Comparison of ENCODE assay signal across 22 mouse cellular contexts in genomic region chr10:44354393-44354792, GRCm38 (mm10).
DNase-seq lines count a peak whose midpoint lies in the region; ATAC-seq and TF ChIP-seq lines count a peak whose summit lies in the region.
"Had no signal": no experiment of that assay in that cellular context is flagged by ENCODE, and none has a peak within 500 bp of the region (broad histone marks: within the 10 kb centered on the region; RNA-seq: fewer than 3 reads in every experiment).

No protein-coding gene starts in this region.

- H3K27me3 ChIP-seq in lung, embryonic 14.5 days (ENCODE audit: insufficient read depth, low read length), result no peaks in the 10 kb centered on the region
- H3K27me3 ChIP-seq in G1E (ENCODE audit: insufficient read depth, low read length), result no peaks in the 10 kb centered on the region
- no peaks in the 10 kb centered on the region for H3K27me3 ChIP-seq in liver, embryonic 12.5 days (replicated peaks)
- no peaks in the 10 kb centered on the region for H3K27me3 ChIP-seq in liver, embryonic 16.5 days (ENCODE audit: control insufficient read depth, insufficient read depth, low read depth, low read length)
- H3K27me3 ChIP-seq in hindbrain, embryonic 16.5 days (replicated peaks; ENCODE audit: control insufficient read depth, insufficient read depth, low read length), result no peaks in the 10 kb centered on the region
- H3K27me3 ChIP-seq: embryonic facial prominence, embryonic 12.5 days; forebrain, embryonic 12.5 days; heart, embryonic 15.5 days; hindbrain, embryonic 13.5 days had no signal

- no peak overlapping the region for H3K4me2 ChIP-seq in lung, embryonic 14.5 days
- H3K4me2 ChIP-seq in liver, embryonic 12.5 days, result peak overlapping the region; percentile 45
- H3K4me2 ChIP-seq in liver, embryonic 16.5 days (ENCODE audit: low read depth, low read length), result peak overlapping the region; percentile 0; the same call in 1 of the 2 replicates
- no peak overlapping the region for H3K4me2 ChIP-seq in hindbrain, embryonic 16.5 days (ENCODE audit: low read length)
- H3K4me2 ChIP-seq: embryonic facial prominence, embryonic 12.5 days; forebrain, embryonic 12.5 days; heart, embryonic 11.5 days; heart, embryonic 15.5 days; hindbrain, embryonic 13.5 days had no signal

- no peak for TF ChIP-seq CTCF in lung, embryonic 14.5 days (IDR thresholded peaks at IDR 0.05; ENCODE audit: low read depth)
- TF ChIP-seq CTCF in G1E (IDR thresholded peaks at IDR 0.05; ENCODE audit: low read depth, low read length), result no peak

- no peaks in the 10 kb centered on the region for H3K4me1 ChIP-seq in lung, embryonic 14.5 days (ENCODE audit: insufficient read depth)
- H3K4me1 ChIP-seq in G1E (ENCODE audit: insufficient read depth, low read depth, low read length), result peaks cover 20% of the 10 kb centered on the region
- peaks cover 32% of the 10 kb centered on the region for H3K4me1 ChIP-seq in liver, embryonic 12.5 days
- H3K4me1 ChIP-seq in liver, embryonic 16.5 days (ENCODE audit: control insufficient read depth, low read depth, low read length), result peaks cover 5% of the 10 kb centered on the region
- H3K4me1 ChIP-seq in hindbrain, embryonic 16.5 days (ENCODE audit: control insufficient read depth, insufficient read depth, low read depth, low read length), result no peaks in the 10 kb centered on the region; the same call in 1 of the 2 replicates

- no peak overlapping the region for H3K27ac ChIP-seq in lung, embryonic 14.5 days (ENCODE audit: low read depth)
- peak overlapping the region; percentile 13; the same call in 1 of the 2 replicates for H3K27ac ChIP-seq in liver, embryonic 12.5 days
- no peak overlapping the region; the same call in 1 of the 2 replicates for H3K27ac ChIP-seq in liver, embryonic 16.5 days (ENCODE audit: low read length)
- H3K27ac ChIP-seq in hindbrain, embryonic 16.5 days (ENCODE audit: low read depth, low read length), result no peak overlapping the region
- H3K27ac ChIP-seq: embryonic facial prominence, embryonic 12.5 days; forebrain, embryonic 12.5 days; gastrocnemius, adult 2 months; heart, embryonic 15.5 days; hindbrain, embryonic 13.5 days had no signal

- H3K36me3 ChIP-seq in lung, embryonic 14.5 days (ENCODE audit: insufficient read depth), result no peaks in the 10 kb centered on the region
- H3K36me3 ChIP-seq in G1E (replicated peaks), result peaks cover 21% of the 10 kb centered on the region
- H3K36me3 ChIP-seq in liver, embryonic 12.5 days, result no peaks in the 10 kb centered on the region
- H3K36me3 ChIP-seq in liver, embryonic 16.5 days (ENCODE audit: control insufficient read depth, insufficient read depth), result no peaks in the 10 kb centered on the region
- H3K36me3 ChIP-seq in hindbrain, embryonic 16.5 days (ENCODE audit: control insufficient read depth, insufficient read depth, low read length), result no peaks in the 10 kb centered on the region; the same call in 1 of the 2 replicates
- H3K36me3 ChIP-seq: embryonic facial prominence, embryonic 12.5 days; forebrain, embryonic 12.5 days; heart, embryonic 15.5 days; hindbrain, embryonic 13.5 days had no signal

- peak; percentile 38; the same call in 1 of the 2 replicates for ATAC-seq in lung, embryonic 14.5 days (ENCODE audit: insufficient read depth)
- ATAC-seq in G1E (ENCODE audit: extremely low read depth, insufficient number of reproducible peaks, low FRiP score, poor library complexity, severe bottlenecking), result peak; percentile 88
- ATAC-seq in liver, embryonic 12.5 days, result peak; percentile 88
- ATAC-seq in liver, embryonic 16.5 days (ENCODE audit: low read depth), result peak; percentile 81
- no peak for ATAC-seq in hindbrain, embryonic 16.5 days
- ATAC-seq: forebrain, embryonic 16.5 days had no signal

- no peak for DNase-seq in lung, embryonic 14.5 days
- no peak for DNase-seq in lung, postnatal 10 days
- DNase-seq in G1E (ENCODE audit: low spot score), result no peak
- DNase-seq in gastrocnemius, postnatal 4 days (ENCODE audit: low spot score in 2 of 2), result no peak
- DNase-seq in spleen, adult 18-20 months, result no peak
- DNase-seq: adrenal gland, adult 8-10 months; adrenal gland, postnatal 36 days; cerebellum, adult 2 months; cerebellum, postnatal 10 days; gastrocnemius, adult 2 months; gastrocnemius, postnatal 25 days; heart, adult 18-20 months; heart, postnatal 14 days had no signal

- no peaks in the 10 kb centered on the region for H3K9me3 ChIP-seq in lung, embryonic 14.5 days (ENCODE audit: low read depth, low read length)
- no peaks in the 10 kb centered on the region for H3K9me3 ChIP-seq in G1E (replicated peaks)
- H3K9me3 ChIP-seq in liver, embryonic 12.5 days (replicated peaks), result no peaks in the 10 kb centered on the region
- no peaks in the 10 kb centered on the region for H3K9me3 ChIP-seq in liver, embryonic 16.5 days (replicated peaks; ENCODE audit: control insufficient read depth, low read length)
- no peaks in the 10 kb centered on the region for H3K9me3 ChIP-seq in hindbrain, embryonic 16.5 days (ENCODE audit: control insufficient read depth, low read length)
- H3K9me3 ChIP-seq: embryonic facial prominence, embryonic 12.5 days; forebrain, embryonic 12.5 days; heart, embryonic 15.5 days; hindbrain, embryonic 13.5 days had no signal

- H3K9ac ChIP-seq in lung, embryonic 14.5 days, result no peak overlapping the region
- no peak overlapping the region for H3K9ac ChIP-seq in liver, embryonic 12.5 days
- no peak overlapping the region for H3K9ac ChIP-seq in liver, embryonic 16.5 days (ENCODE audit: low read depth, low read length)
- H3K9ac ChIP-seq in hindbrain, embryonic 16.5 days (ENCODE audit: low read depth, low read length), result no peak overlapping the region
- H3K9ac ChIP-seq: embryonic facial prominence, embryonic 12.5 days; forebrain, embryonic 12.5 days; heart, embryonic 15.5 days; hindbrain, embryonic 13.5 days had no signal

- 54% methylated on average over 10 of the region's 10 CpGs for WGBS in lung, embryonic 14.5 days
- WGBS in liver, embryonic 12.5 days (ENCODE audit: insufficient replicate concordance), result 24% methylated on average over 10 of the region's 10 CpGs
- WGBS in liver, embryonic 16.5 days (ENCODE audit: insufficient replicate concordance), result 31% methylated on average over 10 of the region's 10 CpGs
- 88% methylated on average over 10 of the region's 10 CpGs for WGBS in hindbrain, embryonic 16.5 days

- H3K4me3 ChIP-seq in lung, embryonic 14.5 days (ENCODE audit: low read depth, low read length), result no peak overlapping the region
- no peak overlapping the region; the same call in 1 of the 2 replicates for H3K4me3 ChIP-seq in G1E (ENCODE audit: low read depth, low read length)
- no peak overlapping the region for H3K4me3 ChIP-seq in liver, embryonic 12.5 days
- H3K4me3 ChIP-seq in liver, embryonic 16.5 days (ENCODE audit: low read depth, low read length), result no peak overlapping the region
- no peak overlapping the region for H3K4me3 ChIP-seq in hindbrain, embryonic 16.5 days (ENCODE audit: low read length)
- H3K4me3 ChIP-seq: embryonic facial prominence, embryonic 12.5 days; forebrain, embryonic 12.5 days; gastrocnemius, adult 2 months; heart, embryonic 15.5 days; hindbrain, embryonic 13.5 days had no signal

Comparison
In these comparisons a context has a peak if more than half of its experiments do, and no peak if none do; other contexts are left out.
1. H3K4me2 ChIP-seq: peak in liver, embryonic 12.5 days (single experiment) and liver, embryonic 16.5 days (single experiment); none in lung, embryonic 14.5 days (single experiment) and hindbrain, embryonic 16.5 days (single experiment).